Mouse (Mus musculus) left cerebral cortex, adult 11 months (tissue): ENCODE measurements around the gene Miga1.

Source experiments
- DNase-seq: peaks from one replicate; pipeline ENCODE4 v3.0.0; 2022; ENCODE audit warnings: low spot score

The Miga1 gene

GRCm38 (mm10) chr3:152245273-152245910 is 94.8 kb downstream of the Miga1 start:
- DNase-seq: no peak

- no peak for DNase-seq
Observed at GRCm38 (mm10) chr3:152243304-152243703, 96.9 kb downstream of the Miga1 start.

- no peak for DNase-seq
Observed at GRCm38 (mm10) chr3:152241098-152241497, 99.1 kb downstream of the Miga1 start.

- no peak for DNase-seq
Observed at GRCm38 (mm10) chr3:152239592-152239991, 100.6 kb downstream of the Miga1 start.

- no peak for DNase-seq
Observed at GRCm38 (mm10) chr3:152238836-152239235, 101.4 kb downstream of the Miga1 start.

- DNase-seq: no peak
Observed at GRCm38 (mm10) chr3:152235805-152236204, 104.4 kb downstream of the Miga1 start.

GRCm38 (mm10) chr3:152235238-152235637 is 105.0 kb downstream of the Miga1 start:
- no peak for DNase-seq

- no peak for DNase-seq
Observed at GRCm38 (mm10) chr3:152231333-152232100, 108.7 kb downstream of the Miga1 start.

- no peak for DNase-seq
Observed at GRCm38 (mm10) chr3:152229271-152229670, 110.9 kb downstream of the Miga1 start.

- no peak for DNase-seq
Observed at GRCm38 (mm10) chr3:152228843-152229242, 111.4 kb downstream of the Miga1 start.

GRCm38 (mm10) chr3:152225906-152226305 is 114.3 kb downstream of the Miga1 start:
- DNase-seq: no peak

- DNase-seq: no peak
Observed at GRCm38 (mm10) chr3:152224918-152225317, 115.3 kb downstream of the Miga1 start.
